Mouse (Mus musculus) C2C12 (cell line): ENCODE measurements at regions not wholly inside any gene's neighbourhood (a gene's known extent, or its start where the extent isn't known, plus 50 kb on each side); places are given as distances from the start of the nearest gene placed in this dataset.

Source experiments
- H3K27me3 ChIP-seq: one replicate; pipeline ENCODE4 v1.6.1; 2011; ENCODE audit not compliant: control insufficient read depth, insufficient read depth, insufficient read length
- H3K36me3 ChIP-seq: one replicate; pipeline ENCODE4 v1.6.1; 2011; ENCODE audit not compliant: control insufficient read depth, insufficient read depth
- H3K4me3 ChIP-seq: one replicate; pipeline ENCODE4 v1.5.1; 2011; ENCODE audit warnings: mild to moderate bottlenecking, control low read depth; ENCODE audit not compliant: poor library complexity, insufficient read depth, severe bottlenecking
- H3K79me2 ChIP-seq: one replicate; pipeline ENCODE4 v1.6.1; 2011; ENCODE audit not compliant: control insufficient read depth, insufficient read depth
- H3K79me3 ChIP-seq: one replicate; pipeline ENCODE4 v1.6.1; 2011; ENCODE audit warnings: low read depth, control low read depth
- H3ac ChIP-seq: one replicate; pipeline ENCODE3; 2011; ENCODE audit warnings: low read depth; ENCODE audit not compliant: control insufficient read depth, insufficient read length
- CEBPB ChIP-seq: IDR thresholded peaks from one replicate; pipeline ENCODE4 v1.6.1; 2011; ENCODE audit warnings: low read depth, mild to moderate bottlenecking, control low read depth, moderate library complexity
- CTCF ChIP-seq: IDR thresholded peaks from one replicate; pipeline ENCODE4 v1.5.1; 2011; ENCODE audit not compliant: control insufficient read depth, insufficient read depth, insufficient read length
- FOSL1 ChIP-seq: IDR thresholded peaks from one replicate; pipeline ENCODE4 v1.8.0; 2011; ENCODE audit warnings: mild to moderate bottlenecking, low read length; ENCODE audit not compliant: poor library complexity, insufficient read depth, severe bottlenecking
- MAX ChIP-seq: IDR thresholded peaks from one replicate; pipeline ENCODE4 v1.6.1; 2011; ENCODE audit warnings: mild to moderate bottlenecking, control low read depth
- MYOD1 ChIP-seq: IDR thresholded peaks from one replicate; pipeline ENCODE4 v1.6.1; 2011; ENCODE audit warnings: low read depth; ENCODE audit not compliant: control insufficient read depth, insufficient read length
- MYOG ChIP-seq: IDR thresholded peaks from one replicate; pipeline ENCODE4 v1.6.1; 2011; ENCODE audit not compliant: control insufficient read depth, insufficient read length; ENCODE audit errors: extremely low read depth
- USF1 ChIP-seq: IDR thresholded peaks from one replicate; pipeline ENCODE4 v1.6.1; 2011; ENCODE audit warnings: low read depth, mild to moderate bottlenecking, control low read depth, moderate library complexity

DNA sequence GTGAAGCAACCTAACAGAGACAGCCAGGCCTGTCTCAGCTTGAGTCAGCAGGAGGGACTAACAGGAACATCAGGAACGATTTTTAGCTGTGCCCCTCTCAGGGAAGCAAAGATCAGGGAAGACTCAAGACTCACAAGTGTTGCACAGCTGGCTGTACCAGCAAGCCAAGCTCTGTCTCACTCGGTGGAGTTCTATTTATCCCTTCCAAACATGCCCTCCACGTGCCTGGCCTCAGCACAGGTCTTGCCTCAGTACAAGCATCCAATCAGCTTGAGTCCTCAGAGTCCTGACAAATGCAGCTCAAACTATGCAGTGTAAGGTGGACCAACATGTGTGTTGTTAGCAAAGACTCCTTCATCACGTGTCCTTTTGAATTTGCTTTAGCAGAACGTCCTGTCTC, 178.4 kb downstream of the Foxo1 start:
- H3K27me3 ChIP-seq = no peaks in the 10 kb centered on the region
- no peaks in the 10 kb centered on the region for H3K36me3 ChIP-seq

GRCm38 (mm10) chr3:52444420-52445119, 176.4 kb downstream of the Foxo1 start:
- no peak overlapping the region for H3K4me3 ChIP-seq
- H3K27me3 ChIP-seq = no peaks in the 10 kb centered on the region
- H3K79me2 ChIP-seq = no peaks in the 10 kb centered on the region
- H3K79me3 ChIP-seq = no peaks in the 10 kb centered on the region
- H3ac ChIP-seq = no peak overlapping the region
- TF ChIP-seq USF1 = no peak
- no peak for TF ChIP-seq CEBPB
- H3K36me3 ChIP-seq = no peaks in the 10 kb centered on the region

More for the DNA sequence above, 178.4 kb downstream of the Foxo1 start:
- Histone ChIP-seq H3K79me3 (no peaks in the 10 kb centered on the region), H3K79me2 (no peaks in the 10 kb centered on the region), H3ac (no peak overlapping the region), H3K4me3 (no peak overlapping the region)
- TF ChIP-seq FOSL1 (no peak), USF1 (no peak), MYOG (no peak), CEBPB (no peak), CTCF (no peak), MYOD1 (no peak), MAX (no peak)

DNA sequence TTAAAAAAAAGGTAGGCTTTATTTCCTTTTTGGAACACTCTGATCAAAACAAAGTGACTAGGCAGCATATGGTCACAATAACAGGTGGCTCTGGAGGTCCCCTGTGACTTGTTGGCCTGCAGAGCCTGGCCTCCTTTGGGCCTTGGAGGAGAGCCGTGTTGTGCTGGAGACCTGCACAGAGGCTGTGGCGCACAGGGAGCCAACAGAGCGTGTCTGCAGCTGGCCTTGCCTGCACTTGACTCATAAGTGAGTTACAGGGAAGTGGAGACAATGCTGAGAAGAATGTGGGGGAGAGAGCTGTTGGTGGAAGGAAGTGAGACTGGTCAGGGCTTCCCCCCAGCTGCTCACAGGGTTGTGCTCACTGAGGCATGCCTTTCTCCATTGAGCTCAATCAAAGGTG, 175.7 kb downstream of the Foxo1 start:
- H3ac ChIP-seq = no peak overlapping the region
- no peaks in the 10 kb centered on the region for H3K27me3 ChIP-seq
- H3K36me3 ChIP-seq = no peaks in the 10 kb centered on the region
- H3K4me3 ChIP-seq = no peak overlapping the region
- H3K79me2 ChIP-seq = no peaks in the 10 kb centered on the region
- no peaks in the 10 kb centered on the region for H3K79me3 ChIP-seq
- TF ChIP-seq CEBPB (no peak), CTCF (no peak), USF1 (no peak), FOSL1 (no peak), MYOG (no peak), MYOD1 (no peak), MAX (no peak)

- no peak overlapping the region for H3K4me3 ChIP-seq
- no peaks in the 10 kb centered on the region for H3K36me3 ChIP-seq
- H3K27me3 ChIP-seq = no peaks in the 10 kb centered on the region
- H3K79me3 ChIP-seq = no peaks in the 10 kb centered on the region
- TF ChIP-seq MAX = no peak
- TF ChIP-seq CEBPB = no peak
- no peak overlapping the region for H3ac ChIP-seq
- H3K79me2 ChIP-seq = no peaks in the 10 kb centered on the region
Measured at GRCm38 (mm10) chr3:52429014-52429589, 161.0 kb downstream of the Foxo1 start.

GRCm38 (mm10) chr3:52422826-52423225, 154.7 kb downstream of the Foxo1 start:
- no peaks in the 10 kb centered on the region for H3K36me3 ChIP-seq
- no peak overlapping the region for H3K4me3 ChIP-seq
- no peak overlapping the region for H3ac ChIP-seq
- no peaks in the 10 kb centered on the region for H3K79me3 ChIP-seq
- H3K27me3 ChIP-seq = no peaks in the 10 kb centered on the region
- no peak for TF ChIP-seq USF1
- TF ChIP-seq CTCF = no peak
- no peak for TF ChIP-seq MYOD1
- no peak for TF ChIP-seq FOSL1
- TF ChIP-seq MYOG = no peak
- no peak for TF ChIP-seq MAX
- TF ChIP-seq CEBPB = no peak
- no peaks in the 10 kb centered on the region for H3K79me2 ChIP-seq

- H3K4me3 ChIP-seq = no peak overlapping the region
Measured at GRCm38 (mm10) chr3:52416261-52416660, 148.1 kb downstream of the Foxo1 start.

More at GRCm38 (mm10) chr3:52416261-52416660, 148.1 kb downstream of the Foxo1 start:
- H3K79me2 ChIP-seq = no peaks in the 10 kb centered on the region
- TF ChIP-seq CTCF = no peak
- no peak for TF ChIP-seq MAX
- no peaks in the 10 kb centered on the region for H3K27me3 ChIP-seq
- H3ac ChIP-seq = no peak overlapping the region
- H3K79me3 ChIP-seq = no peaks in the 10 kb centered on the region
- H3K36me3 ChIP-seq = no peaks in the 10 kb centered on the region
